Mouse (Mus musculus) kidney, postnatal 25 days (tissue): ENCODE data around the gene Dcxr.
A peak's percentile ranks its signal among the peaks of the same experiment; 100 is the strongest.

Experiments
- DNase-seq, 2 experiments: peaks; one replicate each; pipeline ENCODE4 v3.0.0; 2021; ENCODE audit warnings: mixed read lengths in 2 of 2

Gene Dcxr

GRCm38 (mm10) chr11:120729432-120730050 lies 2.5 kb upstream of the Dcxr start:
- peak; percentile 71 to 83 for DNase-seq

GRCm38 (mm10) chr11:120728530-120729240 lies 1.6 kb upstream of the Dcxr start:
- DNase-seq, result no peak

GRCm38 (mm10) chr11:120727564-120727963 lies 483 bp upstream of the Dcxr start:
- peak in 1 of 2 experiments; percentile 33 for DNase-seq

GRCm38 (mm10) chr11:120726243-120727168 lies 575 bp downstream of the Dcxr start:
- DNase-seq, result peak; percentile 53 to 82

GRCm38 (mm10) chr11:120723509-120723908 lies 3.6 kb downstream of the Dcxr start:
- DNase-seq, result peak; percentile 16 to 43

GRCm38 (mm10) chr11:120722761-120723382 lies 4.2 kb downstream of the Dcxr start:
- peak; percentile 61 to 85 for DNase-seq

- peak; percentile 35 to 41 for DNase-seq
Observed at GRCm38 (mm10) chr11:120722067-120722630, 4.9 kb downstream of the Dcxr start.

- peak; percentile 68 to 77 for DNase-seq
Observed at GRCm38 (mm10) chr11:120721124-120722066, 5.7 kb downstream of the Dcxr start, which contains the start of gene Rac3. TSS of gene Rac3 (plus strand) at chr11:120721470.

GRCm38 (mm10) chr11:120720450-120720849 lies 6.6 kb downstream of the Dcxr start:
- DNase-seq, result peak; percentile 90

GRCm38 (mm10) chr11:120719841-120720376 lies 7.2 kb downstream of the Dcxr start:
- peak in 1 of 2 experiments; percentile 57 for DNase-seq

- no peak for DNase-seq
Observed at GRCm38 (mm10) chr11:120719242-120719641, 7.8 kb downstream of the Dcxr start.

- no peak for DNase-seq
Observed at GRCm38 (mm10) chr11:120715131-120715530, 11.9 kb downstream of the Dcxr start.

- DNase-seq, result no peak
Observed at GRCm38 (mm10) chr11:120714546-120714945, 12.5 kb downstream of the Dcxr start.

GRCm38 (mm10) chr11:120713580-120714518 lies 13.2 kb downstream of the Dcxr start, which contains the start of the genes Cenpx and Lrrc45:
TSS of gene Cenpx (minus strand) at chr11:120713738.
TSS of gene Lrrc45 (plus strand) at chr11:120713925.
- DNase-seq, result peak; percentile 98 to 99

GRCm38 (mm10) chr11:120712771-120713568 lies 14.1 kb downstream of the Dcxr start:
- DNase-seq, result peak; percentile 66 to 79

- DNase-seq, result no peak
Observed at GRCm38 (mm10) chr11:120711980-120712604, 15.0 kb downstream of the Dcxr start.

- DNase-seq, result no peak
Observed at GRCm38 (mm10) chr11:120710672-120711071, 16.4 kb downstream of the Dcxr start.

- no peak for DNase-seq
Observed at GRCm38 (mm10) chr11:120709551-120709950, 17.5 kb downstream of the Dcxr start.
